Mouse (Mus musculus) cerebellum, adult 8-10 months (tissue): ENCODE results near the gene Wap.

Experiments
- DNase-seq: peaks from one replicate; pipeline ENCODE4 v3.0.0; 2022

Gene Wap

GRCm38 (mm10) chr11:6626388-6626772 lies 12.1 kb downstream of the Wap start:
- DNase-seq = no peak

- peak; percentile 91 for DNase-seq
Observed at GRCm38 (mm10) chr11:6625478-6626387, 12.7 kb downstream of the Wap start, which contains the start of gene Tbrg4. Gene Tbrg4 (minus strand): TSS chr11:6626067.

GRCm38 (mm10) chr11:6624619-6625382 lies 13.6 kb downstream of the Wap start:
- DNase-seq = no peak

GRCm38 (mm10) chr11:6623704-6624103 lies 14.7 kb downstream of the Wap start:
- DNase-seq = no peak

- no peak for DNase-seq
Observed at GRCm38 (mm10) chr11:6615250-6616205, 22.9 kb downstream of the Wap start.

DNA sequence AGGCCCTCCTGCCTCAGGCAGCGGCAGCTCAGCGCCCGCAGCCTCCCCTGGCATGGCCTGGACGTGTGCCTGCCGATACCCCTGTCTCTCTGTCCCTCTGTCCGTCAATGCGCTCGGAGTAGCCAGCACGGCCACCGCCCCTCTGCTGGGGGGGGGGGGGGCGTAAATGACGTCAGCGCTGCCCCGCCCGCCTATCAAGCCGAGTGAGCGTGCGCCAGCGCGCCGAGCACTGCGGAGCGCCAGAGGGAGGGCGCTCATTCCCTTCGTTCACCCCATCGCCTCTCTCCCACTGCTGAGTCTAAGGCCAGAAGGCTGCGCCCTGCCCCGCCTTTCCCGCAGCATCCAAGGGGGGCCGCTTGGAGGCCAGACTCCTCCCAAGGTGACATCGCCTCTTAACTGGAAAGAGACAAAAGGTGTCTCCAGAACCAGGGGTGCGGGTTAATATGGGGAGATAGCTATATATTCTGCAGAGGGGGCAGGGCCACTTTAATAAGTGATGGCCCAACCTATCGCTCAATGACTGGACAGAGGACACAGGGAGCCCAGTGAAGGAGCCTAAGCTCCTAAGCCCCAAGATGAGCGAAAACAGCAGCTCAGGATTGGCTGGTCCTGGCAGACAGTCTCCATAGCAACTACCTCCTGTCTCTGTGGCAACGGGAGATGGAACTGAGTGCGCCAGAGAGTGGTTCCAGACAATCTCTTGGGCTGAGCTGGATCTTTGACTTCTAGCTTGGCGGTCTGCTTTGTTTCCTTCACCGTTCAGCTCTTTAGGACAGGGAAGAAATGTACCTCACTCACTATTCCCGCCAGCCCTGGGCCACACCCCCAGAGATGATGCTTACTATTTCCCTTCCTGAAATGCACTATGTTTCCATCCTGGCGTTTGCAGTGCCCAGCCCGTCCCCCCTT lies 32.7 kb downstream of the Wap start, which contains the start of gene Nacad:
Gene Nacad, minus strand, starts transcription at position 563 of the 909 bp plus-strand sequence.
- peak; percentile 80 for DNase-seq

- DNase-seq = peak; percentile 63
Observed at GRCm38 (mm10) chr11:6605021-6605481, 33.4 kb downstream of the Wap start.

- peak; percentile 46 for DNase-seq
Observed at GRCm38 (mm10) chr11:6604604-6604936, 33.9 kb downstream of the Wap start.

DNA sequence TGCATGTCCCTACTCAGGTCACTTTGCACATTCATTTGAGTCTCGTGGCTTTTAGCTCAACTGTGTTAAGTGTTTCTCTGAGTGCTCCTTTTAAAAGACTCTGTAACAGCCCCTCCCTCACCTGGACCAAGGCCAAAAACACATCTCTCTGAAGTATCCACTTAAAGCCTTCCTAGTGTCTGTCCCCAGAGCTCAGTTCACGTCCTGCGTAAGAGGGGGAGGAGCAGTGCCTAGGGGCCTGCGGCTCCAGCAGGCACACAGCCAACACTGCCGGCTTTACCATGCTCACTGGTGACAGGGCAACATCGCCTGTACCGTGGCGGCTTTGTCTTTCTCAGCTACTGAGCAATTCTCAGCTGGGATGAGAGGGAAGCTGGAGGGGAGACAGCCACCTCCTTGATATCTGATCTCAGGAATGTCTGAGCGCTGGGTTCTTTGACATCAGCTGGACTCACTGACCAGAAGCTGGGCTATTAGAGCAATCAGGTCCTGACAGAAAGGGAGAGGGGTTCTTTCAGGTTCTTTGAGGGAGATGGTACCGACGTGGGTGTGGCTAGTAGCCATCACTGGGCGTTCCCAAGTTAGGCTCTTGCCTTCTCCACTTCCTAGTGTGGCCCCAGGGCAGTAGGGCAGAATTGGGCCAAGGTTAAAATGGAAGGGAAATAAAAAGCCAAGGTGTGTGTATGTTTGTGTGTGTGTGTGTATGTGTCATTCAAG lies 34.4 kb downstream of the Wap start:
- DNase-seq = peak; percentile 66

- DNase-seq = no peak
Observed at GRCm38 (mm10) chr11:6603224-6603623, 35.2 kb downstream of the Wap start.

- DNase-seq = no peak
Observed at GRCm38 (mm10) chr11:6602662-6603061, 35.8 kb downstream of the Wap start.

GRCm38 (mm10) chr11:6601649-6602480 lies 36.6 kb downstream of the Wap start:
- no peak for DNase-seq

DNA sequence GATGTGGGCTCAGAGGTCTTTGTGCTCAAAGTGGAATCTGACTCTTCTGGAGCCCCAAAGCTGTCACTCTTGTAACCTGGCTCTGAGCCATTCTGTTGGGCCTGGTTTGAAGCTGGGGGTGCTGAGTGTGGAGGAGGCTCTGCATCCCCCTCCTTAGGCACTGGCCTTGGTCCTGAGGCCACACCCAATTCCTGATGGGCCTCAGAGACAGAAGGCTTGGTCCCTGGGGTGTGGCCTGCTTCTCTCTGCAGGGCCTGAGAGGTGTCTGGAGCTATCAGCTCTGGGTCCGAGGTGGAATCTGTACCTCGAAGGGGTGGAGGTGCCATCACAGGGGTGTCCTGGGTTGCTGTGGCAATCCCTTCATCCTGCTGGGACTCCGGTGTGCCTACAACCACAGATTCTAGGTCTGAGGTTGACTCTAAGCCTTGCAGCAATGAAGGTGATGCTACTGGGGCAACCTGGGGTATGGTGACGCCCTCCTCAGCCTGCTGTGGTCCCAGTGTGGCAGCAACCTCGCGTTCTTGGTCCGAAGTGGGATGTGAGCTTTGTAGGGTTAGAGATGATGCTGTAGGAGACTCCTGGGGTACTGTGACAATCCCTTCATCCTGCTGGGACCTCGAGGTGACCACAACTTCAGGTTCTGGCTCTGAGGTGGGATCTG lies 38.0 kb downstream of the Wap start:
- no peak for DNase-seq

- DNase-seq = no peak
Observed at GRCm38 (mm10) chr11:6599831-6600230, 38.6 kb downstream of the Wap start.

DNA sequence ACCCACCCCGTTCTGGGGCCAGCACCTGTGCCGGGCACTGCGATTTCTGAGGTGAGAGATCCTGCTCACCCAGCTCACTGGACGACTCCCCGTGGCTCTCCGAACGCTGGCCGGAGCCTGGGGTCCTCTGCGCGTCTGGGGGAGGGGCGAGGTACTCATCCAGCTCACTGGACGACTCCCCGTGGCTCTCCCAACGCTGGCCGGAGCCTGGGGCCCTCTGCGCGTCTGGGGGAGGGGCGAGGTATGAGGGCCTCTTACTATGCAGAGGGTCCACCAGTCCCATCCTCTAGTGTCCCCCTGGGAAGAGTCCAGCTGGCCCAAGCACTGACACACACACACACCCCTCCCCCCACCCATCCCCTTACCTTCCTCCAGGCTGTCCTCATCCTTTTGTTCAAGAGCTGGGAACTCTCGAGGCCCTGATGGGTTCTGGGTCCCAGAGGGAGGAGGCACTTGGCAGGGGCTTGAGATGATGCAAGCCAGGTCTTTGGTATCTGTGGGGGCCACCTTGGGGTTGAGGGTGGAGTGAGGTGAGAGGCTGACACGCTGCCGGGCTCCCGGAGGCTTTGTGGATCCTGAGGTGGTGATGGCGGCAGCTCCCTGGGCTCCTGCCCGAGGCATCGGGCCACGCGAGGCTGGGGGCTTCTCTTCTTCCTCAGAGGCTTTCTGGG lies 39.3 kb downstream of the Wap start:
- peak; percentile 36 for DNase-seq

DNA sequence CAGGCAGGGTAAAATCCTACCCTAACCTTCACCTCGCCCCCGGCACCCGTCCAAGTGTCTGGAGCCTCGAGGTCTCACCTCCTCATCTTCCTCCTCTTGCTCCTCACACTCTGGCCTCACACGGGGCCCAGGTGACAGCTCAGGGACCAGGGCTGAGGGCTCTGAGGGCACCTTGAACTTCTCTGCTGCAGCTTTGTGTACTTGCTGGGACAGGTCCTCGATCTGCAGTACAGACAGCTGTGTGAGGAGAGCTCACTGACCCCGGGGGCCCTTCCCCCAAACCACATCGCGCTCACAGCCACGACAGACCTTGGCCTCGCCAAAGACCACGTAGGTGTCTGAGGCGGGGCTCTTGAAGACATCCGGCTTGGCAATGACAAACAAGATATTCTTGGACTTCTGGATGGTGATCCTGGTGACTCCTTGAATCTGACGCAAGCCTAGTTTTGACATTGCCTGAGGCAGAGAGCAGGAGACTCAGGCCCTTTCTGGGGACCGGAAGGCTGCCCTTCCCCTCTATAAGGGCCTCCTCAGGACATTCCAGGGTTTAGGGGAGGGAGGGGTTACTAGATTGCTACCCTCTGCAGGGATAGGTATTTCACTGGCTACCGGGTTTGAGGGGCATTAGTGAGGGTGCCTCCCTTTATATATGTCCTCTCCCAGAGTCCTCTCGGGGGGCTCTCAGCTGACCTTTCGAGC lies 40.1 kb downstream of the Wap start:
- no peak for DNase-seq

GRCm38 (mm10) chr11:6597523-6597922 lies 40.9 kb downstream of the Wap start:
- DNase-seq = no peak

DNA sequence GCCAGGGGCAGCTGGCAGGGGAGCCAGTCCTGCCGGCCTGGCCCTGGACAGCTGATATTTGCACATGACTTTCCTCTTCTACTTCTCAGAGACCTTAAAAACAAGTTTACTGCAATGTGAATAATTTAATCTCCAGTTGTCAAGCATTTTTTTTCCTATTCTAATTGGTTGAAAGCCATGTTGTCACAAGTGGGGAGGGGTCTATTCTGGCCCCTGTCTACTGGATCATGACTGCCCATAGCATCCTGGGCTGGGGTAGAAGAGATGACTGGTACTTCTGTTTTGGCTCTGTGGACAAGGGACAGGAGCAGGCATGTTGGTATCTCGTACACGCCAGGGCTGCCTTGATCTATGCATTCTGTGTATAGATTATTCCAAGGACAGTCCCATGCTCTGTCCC lies 41.8 kb downstream of the Wap start:
- DNase-seq = no peak
